Mouse (Mus musculus): ENCODE data around the gene Vwa2.
A peak's percentile ranks its signal among the peaks of the same experiment; 100 is the strongest.

Vwa2 gene

DNA sequence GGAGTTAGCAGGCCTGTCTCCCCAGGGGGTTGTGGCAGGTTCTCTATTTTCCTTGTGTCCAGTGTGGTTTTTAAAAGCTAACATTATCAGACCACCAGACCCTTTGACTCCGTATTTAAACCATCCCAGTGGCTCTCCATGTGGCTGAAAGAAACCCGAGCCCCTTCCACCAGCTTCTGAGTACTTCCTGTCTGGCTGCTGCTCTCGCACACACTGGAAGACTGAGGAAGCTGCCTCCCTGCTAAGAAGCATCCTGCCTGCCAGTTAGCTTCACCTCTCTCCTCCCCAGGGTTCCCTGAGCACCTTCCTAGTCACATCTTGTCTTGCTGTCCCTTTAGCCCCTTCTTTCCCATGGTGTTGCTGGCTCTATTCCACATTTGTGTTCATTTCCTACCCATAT is 33.8 kb downstream of the Vwa2 start:
- no peak for DNase-seq (ENCODE audit: inconsistent age in 2 of 2, low spot score in 1 of 2)

DNA sequence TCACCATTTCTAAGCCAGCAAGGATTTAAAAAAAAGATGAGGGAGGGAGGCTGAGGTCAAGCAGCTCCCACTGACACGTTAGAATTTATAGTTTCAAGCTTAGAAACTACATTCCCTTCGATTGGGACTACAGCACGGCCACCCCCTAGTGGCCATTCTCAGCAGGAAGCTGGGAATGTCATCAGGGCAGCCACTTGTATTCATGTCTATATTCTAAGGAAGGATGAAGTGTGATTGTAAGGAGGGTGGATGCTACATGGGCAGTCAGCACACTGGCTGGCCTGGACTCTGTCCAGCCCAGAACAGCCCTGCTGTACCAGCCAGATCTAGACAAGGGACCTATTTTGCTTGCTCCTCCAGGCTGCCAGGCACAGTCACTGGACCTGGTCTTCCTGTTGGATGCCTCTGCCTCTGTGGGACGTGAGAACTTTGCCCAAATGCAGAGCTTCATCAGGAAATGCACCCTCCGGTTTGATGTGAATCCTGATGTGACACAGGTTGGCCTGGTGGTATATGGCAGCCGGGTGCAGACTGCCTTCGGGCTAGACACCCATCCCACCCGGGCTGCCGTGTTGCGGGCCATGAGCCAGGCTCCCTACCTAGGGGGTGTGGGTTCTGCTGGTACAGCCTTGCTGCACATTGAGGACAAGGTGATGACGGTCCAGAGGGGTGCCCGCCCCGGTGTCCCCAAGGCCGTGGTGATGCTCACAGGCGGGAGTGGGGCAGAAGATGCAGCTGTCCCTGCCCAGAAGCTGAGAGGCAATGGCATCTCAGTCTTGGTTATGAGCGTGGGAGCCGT is 34.6 kb downstream of the Vwa2 start:
- DNase-seq (ENCODE audit: inconsistent age in 2 of 2, low spot score in 1 of 2): peak in 1 of 2 experiments; percentile 66

- DNase-seq (ENCODE audit: inconsistent age in 2 of 2, low spot score in 1 of 2): no peak
These were observed 36.5 kb downstream of the Vwa2 start for GRCm38 (mm10) chr19:56910561-56910960.

DNA sequence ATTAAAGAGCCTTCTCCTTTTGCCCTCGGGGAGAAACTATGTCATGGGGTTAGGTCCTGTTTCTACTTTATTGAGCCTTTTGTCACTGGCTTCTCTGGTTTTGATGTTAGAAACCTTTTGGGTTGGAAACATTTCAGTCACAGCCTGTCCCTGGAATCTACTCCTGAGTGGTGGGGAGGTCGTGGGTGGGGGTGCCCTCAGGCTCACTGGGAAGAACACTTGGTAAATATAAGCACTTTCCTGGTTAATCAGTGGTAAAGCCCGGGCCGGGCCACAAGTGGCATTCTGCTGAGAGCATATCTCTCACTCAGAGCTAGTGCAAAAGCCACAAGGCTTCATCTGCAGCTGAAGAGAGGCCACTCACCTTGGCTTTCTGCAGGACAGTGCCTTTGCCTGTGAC is 39.7 kb downstream of the Vwa2 start:
- no peak for DNase-seq (ENCODE audit: inconsistent age in 2 of 2, low spot score in 1 of 2)

GRCm38 (mm10) chr19:56914658-56915057 is 40.6 kb downstream of the Vwa2 start:
- no peak for DNase-seq (ENCODE audit: inconsistent age in 2 of 2, low spot score in 1 of 2)

DNA sequence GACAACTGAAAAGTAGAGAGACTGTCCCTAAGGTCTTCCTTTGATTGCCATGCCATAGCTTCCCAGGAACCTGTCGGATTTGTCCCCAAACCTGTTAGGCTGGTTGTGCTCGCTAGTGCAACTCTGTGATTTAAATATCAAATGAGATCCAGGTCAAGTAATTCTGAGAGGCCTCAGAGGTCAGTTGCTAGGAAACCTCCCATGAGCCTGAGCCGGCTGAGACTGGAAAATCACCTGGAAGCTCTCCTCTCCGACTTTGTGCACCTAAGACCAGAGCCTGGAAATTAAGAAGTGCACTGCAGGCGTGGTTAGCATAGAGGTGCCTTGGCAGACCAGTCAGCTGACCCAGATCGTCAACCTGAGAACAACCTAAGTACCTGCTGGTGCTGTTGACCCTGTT is 41.0 kb downstream of the Vwa2 start:
- no peak for DNase-seq (ENCODE audit: inconsistent age in 2 of 2, low spot score in 1 of 2)

DNA sequence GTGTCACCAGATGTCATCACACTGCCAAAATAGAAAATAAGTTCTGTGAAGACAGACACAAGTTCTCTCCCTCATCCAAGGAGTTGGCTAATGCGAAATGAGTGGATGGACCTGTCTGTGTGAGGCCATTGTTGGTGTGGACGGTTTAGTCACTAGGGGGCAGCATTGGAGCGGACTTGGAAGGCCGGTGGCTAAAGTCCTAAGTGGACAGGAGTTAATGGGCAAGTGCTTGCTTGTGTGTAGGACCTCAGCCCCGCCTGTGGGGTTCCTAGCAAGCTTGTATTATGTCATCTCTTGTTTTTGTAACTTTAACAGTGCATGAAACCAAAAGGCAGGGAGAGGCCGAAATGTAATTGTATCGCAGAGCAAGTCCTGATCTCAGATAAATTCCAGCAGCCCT is 45.6 kb downstream of the Vwa2 start:
- peak; percentile 88 to 97 for DNase-seq (ENCODE audit: inconsistent age in 2 of 2, low spot score in 1 of 2)

DNA sequence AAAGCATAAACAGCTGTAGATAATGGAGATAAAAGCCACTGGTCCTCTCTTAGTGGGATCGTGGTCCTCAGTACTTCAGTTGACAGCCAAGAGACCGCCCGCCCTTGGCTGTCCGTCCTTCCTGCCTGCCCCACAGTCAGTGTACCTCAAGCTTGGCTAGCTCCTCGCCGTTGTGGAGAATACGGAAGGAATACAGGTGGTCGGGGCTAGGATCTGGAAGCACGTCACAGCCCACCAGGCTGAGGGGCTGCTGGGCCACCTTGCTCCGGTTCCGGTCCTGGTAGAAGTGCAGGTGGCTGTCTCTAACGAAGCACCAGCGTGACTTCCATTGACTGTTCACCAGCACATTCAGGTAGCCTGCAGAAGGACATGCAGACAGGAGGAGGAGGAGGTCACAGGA is 46.2 kb downstream of the Vwa2 start:
- DNase-seq (ENCODE audit: inconsistent age in 2 of 2, low spot score in 1 of 2): no peak

GRCm38 (mm10) chr19:56921744-56922143 is 47.7 kb downstream of the Vwa2 start:
- DNase-seq (ENCODE audit: inconsistent age in 2 of 2, low spot score in 1 of 2): no peak

GRCm38 (mm10) chr19:56929392-56929791 is 55.3 kb downstream of the Vwa2 start:
- DNase-seq (ENCODE audit: inconsistent age in 2 of 2, low spot score in 1 of 2): peak in 1 of 2 experiments; percentile 54

DNA sequence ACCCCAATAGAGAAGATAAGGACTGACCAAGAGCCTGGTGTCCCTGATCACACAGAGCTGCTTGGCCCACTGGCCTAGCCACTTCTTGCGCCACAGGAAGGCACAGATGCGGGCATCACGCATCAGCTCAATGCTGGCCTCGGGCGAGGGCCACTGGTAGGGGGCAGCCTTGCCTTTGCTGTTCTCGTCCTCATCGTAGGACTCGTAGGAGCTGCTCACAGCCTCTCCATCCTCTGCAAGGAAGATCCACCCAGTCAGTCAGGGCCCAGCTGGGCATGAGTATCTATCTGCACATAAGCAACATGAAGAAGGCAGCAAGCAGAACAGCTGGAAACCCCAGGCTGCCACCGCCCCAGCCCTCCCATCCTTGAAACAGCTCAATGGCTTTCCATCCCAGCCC is 56.0 kb downstream of the Vwa2 start:
- DNase-seq (ENCODE audit: inconsistent age in 2 of 2, low spot score in 1 of 2): no peak

- DNase-seq (ENCODE audit: inconsistent age in 2 of 2, low spot score in 1 of 2): no peak
These were observed 59.8 kb downstream of the Vwa2 start for GRCm38 (mm10) chr19:56933800-56934199.

GRCm38 (mm10) chr19:56935111-56935510 is 61.1 kb downstream of the Vwa2 start:
- DNase-seq (ENCODE audit: inconsistent age in 2 of 2, low spot score in 1 of 2): no peak

GRCm38 (mm10) chr19:56935777-56936176 is 61.7 kb downstream of the Vwa2 start:
- DNase-seq (ENCODE audit: inconsistent age in 2 of 2, low spot score in 1 of 2): no peak

- DNase-seq (ENCODE audit: inconsistent age in 2 of 2, low spot score in 1 of 2): no peak
These were observed 62.2 kb downstream of the Vwa2 start for GRCm38 (mm10) chr19:56936253-56936652.

DNA sequence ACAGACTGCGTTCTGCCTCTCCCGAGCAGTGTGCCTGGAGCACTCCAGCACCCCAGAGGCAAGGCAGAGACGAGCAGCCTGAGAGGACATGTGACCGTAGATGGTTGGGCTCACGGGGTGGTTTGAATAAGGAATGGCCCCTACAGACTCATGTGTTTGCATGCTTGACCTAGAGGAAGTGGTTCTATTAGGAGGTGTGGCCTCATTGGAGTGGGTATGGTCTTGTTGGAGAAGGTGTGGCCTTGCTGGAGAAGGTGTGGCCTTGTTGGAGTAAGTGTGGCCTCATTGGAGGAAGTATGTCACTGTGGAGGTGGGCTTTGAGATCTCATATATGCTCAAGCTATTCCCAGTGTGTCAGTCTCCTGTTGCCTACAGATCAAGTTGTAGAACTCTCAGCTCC is 63.9 kb downstream of the Vwa2 start:
- no peak for DNase-seq (ENCODE audit: inconsistent age in 2 of 2, low spot score in 1 of 2)

DNA sequence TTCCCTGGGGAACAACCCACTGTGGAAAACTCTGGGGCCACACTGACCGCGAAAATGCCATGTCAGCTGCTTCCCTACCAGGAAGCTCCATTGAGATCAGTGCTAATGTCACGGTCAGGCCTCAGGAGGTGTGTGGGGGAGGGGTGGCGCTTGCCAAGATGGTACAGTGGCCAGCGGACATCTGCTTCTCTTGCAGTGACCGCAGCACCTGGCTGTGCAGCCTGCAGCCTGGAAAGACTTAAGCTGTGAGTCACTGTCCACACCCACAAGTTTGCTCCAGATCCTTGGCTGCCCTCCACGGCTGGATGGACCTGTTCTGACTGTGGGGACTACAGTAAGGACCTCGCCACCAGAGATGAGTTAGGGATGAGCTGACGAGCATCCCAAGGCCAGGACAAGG is 65.8 kb downstream of the Vwa2 start:
- peak; percentile 74 to 85 for DNase-seq (ENCODE audit: inconsistent age in 2 of 2, low spot score in 1 of 2)

DNA sequence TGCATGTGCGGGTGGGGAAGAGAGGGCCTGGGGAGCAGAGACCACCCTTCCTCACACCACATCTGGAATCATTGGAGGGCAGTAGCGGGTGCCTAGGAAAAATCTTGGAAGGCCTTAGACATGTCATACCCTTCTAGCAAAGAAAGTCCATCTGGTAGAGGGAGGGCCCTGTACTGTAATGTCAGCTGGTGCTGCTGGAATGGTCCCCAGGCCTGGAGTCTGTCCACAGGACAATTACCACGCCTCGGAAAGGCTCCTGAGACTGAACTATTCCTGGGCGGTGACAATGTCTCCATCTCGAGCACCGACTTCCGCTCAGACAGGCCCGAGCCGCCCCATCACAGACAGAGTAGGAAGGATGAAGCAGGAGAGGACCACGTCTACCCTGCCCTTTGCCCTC is 66.5 kb downstream of the Vwa2 start:
- no peak for DNase-seq (ENCODE audit: inconsistent age in 2 of 2, low spot score in 1 of 2)

- DNase-seq (ENCODE audit: inconsistent age in 2 of 2, low spot score in 1 of 2): no peak
These were observed 68.2 kb downstream of the Vwa2 start for GRCm38 (mm10) chr19:56942216-56942615.

DNA sequence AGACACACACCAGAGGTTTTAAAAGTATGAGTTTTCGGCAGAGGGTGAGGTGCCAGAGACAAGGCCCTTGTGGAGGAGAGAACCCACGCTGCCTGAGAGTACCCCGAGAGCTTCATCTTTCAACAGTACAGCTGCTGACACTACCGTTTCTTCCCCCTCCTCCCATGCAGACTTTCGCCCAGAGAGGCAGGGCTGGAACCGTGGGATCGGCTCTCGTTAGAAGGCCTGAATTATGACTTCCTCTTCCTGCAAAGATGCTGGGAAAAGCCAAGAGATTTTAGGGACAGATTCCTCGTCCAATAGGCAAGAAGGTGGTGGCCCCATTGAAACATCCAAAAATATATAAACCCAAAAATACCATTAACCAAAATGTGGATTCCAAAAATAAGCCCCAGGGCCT is 70.2 kb downstream of the Vwa2 start:
- DNase-seq (ENCODE audit: inconsistent age in 2 of 2, low spot score in 1 of 2): peak in 1 of 2 experiments; percentile 50

GRCm38 (mm10) chr19:56944826-56945225 is 70.8 kb downstream of the Vwa2 start:
- no peak for DNase-seq (ENCODE audit: inconsistent age in 2 of 2, low spot score in 1 of 2)

GRCm38 (mm10) chr19:56945621-56946020 is 71.6 kb downstream of the Vwa2 start:
- DNase-seq (ENCODE audit: inconsistent age in 2 of 2, low spot score in 1 of 2): no peak

DNA sequence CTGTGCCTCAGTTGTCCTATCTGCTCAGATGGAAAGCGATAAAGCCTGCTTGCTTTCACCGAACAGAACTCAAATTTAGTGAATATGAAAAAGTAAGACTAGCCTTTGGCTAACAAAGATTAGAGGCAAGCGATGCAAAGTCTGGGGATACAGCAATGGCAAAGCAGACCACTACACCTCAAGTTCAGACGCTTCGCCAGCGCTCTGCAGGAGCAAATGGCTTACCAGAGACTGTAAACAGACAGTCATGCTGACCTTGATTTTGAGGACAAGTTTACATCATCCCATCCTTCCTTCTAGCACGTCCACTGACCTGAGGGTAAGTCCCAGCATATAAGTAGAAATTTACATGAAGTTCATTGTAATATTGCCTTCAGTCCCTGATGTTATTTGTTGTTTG is 72.2 kb downstream of the Vwa2 start:
- DNase-seq (ENCODE audit: inconsistent age in 2 of 2, low spot score in 1 of 2): no peak

Measured in adrenal gland, adult (tissue).